Mouse (Mus musculus): ENCODE measurements around the gene Glra1. TPM values are rescaled to one million over a fixed set of nuclear protein-coding genes. Genes with fewer than 3 reads are reported as not detected.

Gene Glra1
- total RNA-seq, 2 experiments from 2014 or later: 0.52 to 0.56 TPM

Small RNA genes within 50 kb of the gene (microRNA-seq; reads per million reads assigned to microRNA genes)
- gene Mir7652: 0 to 0.39 reads per million in 2 experiments

Other genes starting within 250 kb of the Glra1 start
- gene Sparc, start 185.0 kb downstream of the Glra1 start, total RNA-seq (2021): 100 to 1,000 TPM; 251 to 284 TPM
- gene Atox1, start 147.0 kb downstream of the Glra1 start, total RNA-seq (2021): 10 to 100 TPM; 93.8 to 94.5 TPM
- gene G3bp1, start 138.5 kb downstream of the Glra1 start, total RNA-seq (2021): 10 to 100 TPM; 34.6 to 34.8 TPM

All from layer of hippocampus, adult 18-20 months (tissue).